Comparison of ENCODE assay signal across 8 mouse cellular contexts in genomic region chr11:97021121-97021765, GRCm38 (mm10). TPM values are rescaled to one million over a fixed set of nuclear protein-coding genes. Genes with fewer than 3 reads are reported as not detected.
DNase-seq lines count a peak whose midpoint lies in the region; ATAC-seq and TF ChIP-seq lines count a peak whose summit lies in the region.

No protein-coding gene starts in this region.

- intact Hi-C loops in left cerebral cortex, postnatal 10 days (cut with DNase I), result loop anchor here (10.0 kb wide), 2 partner anchors 106 to 746 kb away; partner anchors contain the start of genes Cdk5rap3 and Hoxb9

- peak overlapping the region; percentile 50; the same call in 1 of the 2 replicates for H3K9ac ChIP-seq in lung, embryonic 15.5 days
- H3K9ac ChIP-seq in embryonic facial prominence, embryonic 13.5 days, result peak overlapping the region; percentile 72; the same call in 1 of the 2 replicates

- no peak overlapping the region for H3K27ac ChIP-seq in lung, embryonic 15.5 days
- H3K27ac ChIP-seq in embryonic facial prominence, embryonic 13.5 days, result no peak overlapping the region
- no peak overlapping the region for H3K27ac ChIP-seq in limb, embryonic 10.5 days
- no peak overlapping the region for H3K27ac ChIP-seq in small intestine, adult 2 months (ENCODE audit: insufficient read depth, low read depth, low read length)

- H3K9me3 ChIP-seq in lung, embryonic 15.5 days, result no peaks in the 10 kb centered on the region
- H3K9me3 ChIP-seq in embryonic facial prominence, embryonic 13.5 days, result no peaks in the 10 kb centered on the region
- H3K9me3 ChIP-seq in limb, embryonic 10.5 days (replicated peaks), result no peaks in the 10 kb centered on the region

- no peak for ATAC-seq in lung, embryonic 15.5 days (ENCODE audit: borderline replicate concordance, extremely low read depth, low FRiP score, low TSS enrichment)
- ATAC-seq in embryonic facial prominence, embryonic 13.5 days (ENCODE audit: insufficient number of reproducible peaks, insufficient read depth, low FRiP score, low TSS enrichment, low read depth), result no peak

- TF ChIP-seq CTCF in lung, adult 2 months (IDR thresholded peaks at IDR 0.05; ENCODE audit: insufficient read depth, low read length), result no peak
- no peak for TF ChIP-seq CTCF in small intestine, adult 2 months (IDR thresholded peaks at IDR 0.05; ENCODE audit: extremely low read depth, insufficient read length, insufficient replicate concordance, low read depth, low read length)

- no peaks in the 10 kb centered on the region for H3K36me3 ChIP-seq in lung, embryonic 15.5 days
- H3K36me3 ChIP-seq in embryonic facial prominence, embryonic 13.5 days, result no peaks in the 10 kb centered on the region
- no peaks in the 10 kb centered on the region for H3K36me3 ChIP-seq in limb, embryonic 10.5 days
- no peaks in the 10 kb centered on the region for H3K36me3 ChIP-seq in small intestine, adult 2 months (ENCODE audit: control insufficient read depth, insufficient read depth, low read length)

- H3K4me2 ChIP-seq in lung, embryonic 15.5 days, result peak overlapping the region; percentile 95
- H3K4me2 ChIP-seq in embryonic facial prominence, embryonic 13.5 days, result peak overlapping the region; percentile 80

- peaks cover 84% of the 10 kb centered on the region for H3K27me3 ChIP-seq in lung, embryonic 15.5 days
- peaks cover 93% of the 10 kb centered on the region for H3K27me3 ChIP-seq in embryonic facial prominence, embryonic 13.5 days
- peaks cover 92% of the 10 kb centered on the region for H3K27me3 ChIP-seq in limb, embryonic 10.5 days (ENCODE audit: low read depth, poor library complexity, severe bottlenecking)
- peaks cover 42% of the 10 kb centered on the region for H3K27me3 ChIP-seq in small intestine, adult 2 months (ENCODE audit: control insufficient read depth, insufficient read depth, low read length)

- 3% methylated on average over 27 of the region's 27 CpGs for WGBS in lung, embryonic 15.5 days
- WGBS in lung, adult 2 months, result 2% methylated on average over 27 of the region's 27 CpGs
- 2% methylated on average over 27 of the region's 27 CpGs for WGBS in embryonic facial prominence, embryonic 13.5 days
- 2% methylated on average over 27 of the region's 27 CpGs for WGBS in limb, embryonic 10.5 days
- 2% methylated on average over 27 of the region's 27 CpGs for WGBS in small intestine, adult 2 months

- no peak for DNase-seq in lung, adult 2 months
- peak; percentile 58 for DNase-seq in limb, embryonic 10.5 days (ENCODE audit: low spot score)
- DNase-seq in left cerebral cortex, postnatal 10 days (ENCODE audit: extremely low spot score in 1 of 2, low spot score in 2 of 2), result no peak
- DNase-seq in urinary bladder, postnatal 14 days (ENCODE audit: low spot score), result no peak
- DNase-seq in adrenal gland, postnatal 14 days, result no peak

- no peak for TF ChIP-seq POLR2A in lung, adult 2 months (IDR thresholded peaks at IDR 0.05; ENCODE audit: borderline replicate concordance, extremely low read depth, low read depth, low read length)
- no peak for TF ChIP-seq POLR2A in small intestine, adult 2 months (IDR thresholded peaks at IDR 0.05; ENCODE audit: low read depth, low read length)

- H3K4me3 ChIP-seq in lung, embryonic 15.5 days, result peak overlapping the region; percentile 52
- H3K4me3 ChIP-seq in lung, adult 2 months (replicated peaks; ENCODE audit: extremely low read depth, low read depth, low read length), result no peak overlapping the region
- peak overlapping the region; percentile 59 for H3K4me3 ChIP-seq in embryonic facial prominence, embryonic 13.5 days
- peak overlapping the region; percentile 54 for H3K4me3 ChIP-seq in limb, embryonic 10.5 days
- H3K4me3 ChIP-seq in small intestine, adult 2 months (ENCODE audit: low read depth, low read length), result peak overlapping the region; percentile 73

- H3K4me1 ChIP-seq in lung, embryonic 15.5 days, result peaks cover 44% of the 10 kb centered on the region
- peaks cover 7% of the 10 kb centered on the region for H3K4me1 ChIP-seq in lung, adult 2 months (ENCODE audit: control insufficient read depth, insufficient read depth, low read length)
- peaks cover 56% of the 10 kb centered on the region for H3K4me1 ChIP-seq in embryonic facial prominence, embryonic 13.5 days
- peaks cover 58% of the 10 kb centered on the region for H3K4me1 ChIP-seq in limb, embryonic 10.5 days
- peaks cover 15% of the 10 kb centered on the region for H3K4me1 ChIP-seq in small intestine, adult 2 months (ENCODE audit: control insufficient read depth, insufficient read depth, insufficient read length, low read length)

RNA-seq across cellular contexts. Expression of gene Sp6, which starts 8.0 kb away (rescaled TPM):
- polyA plus RNA-seq in lung, embryonic 15.5 days (2015; fragmentation: Nextera tagmentation; extraction: Ambion mirVana), result 0.72 and 0.98 TPM in 2 replicates
- 5.0 and 8.5 TPM in 2 replicates for polyA plus RNA-seq in lung, adult 2 months (2012; rRNA removed)
- 2.1 and 3.3 TPM in 2 replicates for polyA plus RNA-seq in embryonic facial prominence, embryonic 13.5 days (2015; fragmentation: Nextera tagmentation; extraction: Ambion mirVana)
- 9.2 and 11.8 TPM in 2 replicates for polyA plus RNA-seq in limb, embryonic 10.5 days (2016; fragmentation: Nextera tagmentation; extraction: Ambion mirVana)
- 0.13 and 0.22 TPM in 2 replicates for polyA plus RNA-seq in small intestine, adult 2 months (2012; rRNA removed)
- total RNA-seq in left cerebral cortex, postnatal 10 days (2021), result 1 to 10 TPM; 2.3 to 3.1 TPM
- total RNA-seq in adrenal gland, postnatal 14 days (2021), result 0.22 and 0.30 TPM in 2 replicates

RNA-seq across cellular contexts. Expression of gene Scrn2, which starts 8.5 kb away (rescaled TPM):
- 31.2 and 31.9 TPM in 2 replicates for polyA plus RNA-seq in lung, embryonic 15.5 days (2015; fragmentation: Nextera tagmentation; extraction: Ambion mirVana)
- 16.2 and 20.2 TPM in 2 replicates for polyA plus RNA-seq in lung, adult 2 months (2012; rRNA removed)
- polyA plus RNA-seq in embryonic facial prominence, embryonic 13.5 days (2015; fragmentation: Nextera tagmentation; extraction: Ambion mirVana), result 25.0 and 30.6 TPM in 2 replicates
- polyA plus RNA-seq in limb, embryonic 10.5 days (2016; fragmentation: Nextera tagmentation; extraction: Ambion mirVana), result 47.5 and 50.4 TPM in 2 replicates
- polyA plus RNA-seq in small intestine, adult 2 months (2012; rRNA removed), result 23.7 and 50.0 TPM in 2 replicates
- total RNA-seq in left cerebral cortex, postnatal 10 days (2021), result 1 to 10 TPM; 3.9 to 4.2 TPM
- 15.9 and 18.3 TPM in 2 replicates for total RNA-seq in adrenal gland, postnatal 14 days (2021)

RNA-seq across cellular contexts. Expression of gene Lrrc46, which starts 20.0 kb away (rescaled TPM):
- polyA plus RNA-seq in lung, embryonic 15.5 days (2015; fragmentation: Nextera tagmentation; extraction: Ambion mirVana), result 3.7 and 5.9 TPM in 2 replicates
- polyA plus RNA-seq in lung, adult 2 months (2012; rRNA removed), result 3.7 and 4.3 TPM in 2 replicates
- 0.72 and 1.5 TPM in 2 replicates for polyA plus RNA-seq in embryonic facial prominence, embryonic 13.5 days (2015; fragmentation: Nextera tagmentation; extraction: Ambion mirVana)
- 0.90 and 1.0 TPM in 2 replicates for polyA plus RNA-seq in limb, embryonic 10.5 days (2016; fragmentation: Nextera tagmentation; extraction: Ambion mirVana)
- polyA plus RNA-seq in small intestine, adult 2 months (2012; rRNA removed), result 0.09 TPM in 2 replicates
- total RNA-seq in left cerebral cortex, postnatal 10 days (2021), result under 1 TPM; 0.61 to 0.75 TPM
- total RNA-seq in adrenal gland, postnatal 14 days (2021), result 0.93 and 0.94 TPM in 2 replicates

RNA-seq across cellular contexts. Expression of gene Mrpl10, which starts 20.1 kb away (rescaled TPM):
- 79.4 and 85.2 TPM in 2 replicates for polyA plus RNA-seq in lung, embryonic 15.5 days (2015; fragmentation: Nextera tagmentation; extraction: Ambion mirVana)
- 64.8 and 80.5 TPM in 2 replicates for polyA plus RNA-seq in lung, adult 2 months (2012; rRNA removed)
- 82.0 and 82.7 TPM in 2 replicates for polyA plus RNA-seq in embryonic facial prominence, embryonic 13.5 days (2015; fragmentation: Nextera tagmentation; extraction: Ambion mirVana)
- polyA plus RNA-seq in limb, embryonic 10.5 days (2016; fragmentation: Nextera tagmentation; extraction: Ambion mirVana), result 93.6 and 94.8 TPM in 2 replicates
- polyA plus RNA-seq in small intestine, adult 2 months (2012; rRNA removed), result 32.2 and 59.3 TPM in 2 replicates
- 10 to 100 TPM; 69.0 to 69.2 TPM for total RNA-seq in left cerebral cortex, postnatal 10 days (2021)
- 124 and 130 TPM in 2 replicates for total RNA-seq in adrenal gland, postnatal 14 days (2021)

RNA-seq across cellular contexts. Expression of gene Osbpl7, which starts 29.2 kb away (rescaled TPM):
- polyA plus RNA-seq in lung, embryonic 15.5 days (2015; fragmentation: Nextera tagmentation; extraction: Ambion mirVana), result 10.3 and 11.7 TPM in 2 replicates
- polyA plus RNA-seq in lung, adult 2 months (2012; rRNA removed), result 15.7 and 18.1 TPM in 2 replicates
- 11.1 and 12.2 TPM in 2 replicates for polyA plus RNA-seq in embryonic facial prominence, embryonic 13.5 days (2015; fragmentation: Nextera tagmentation; extraction: Ambion mirVana)
- 8.3 and 10.1 TPM in 2 replicates for polyA plus RNA-seq in limb, embryonic 10.5 days (2016; fragmentation: Nextera tagmentation; extraction: Ambion mirVana)
- polyA plus RNA-seq in small intestine, adult 2 months (2012; rRNA removed), result 12.1 and 21.3 TPM in 2 replicates
- 10 to 100 TPM; 11.3 to 12.8 TPM for total RNA-seq in left cerebral cortex, postnatal 10 days (2021)
- total RNA-seq in adrenal gland, postnatal 14 days (2021), result 8.0 and 10.1 TPM in 2 replicates
